Mouse (Mus musculus) testis, postnatal 10 days (tissue): ENCODE measurements at regions not wholly inside any gene's neighbourhood (a gene's known extent, or its start where the extent isn't known, plus 50 kb on each side); places are given as distances from the start of the nearest gene placed in this dataset.

Source experiments
- DNase-seq: peaks from one replicate; pipeline ENCODE4 v3.0.0; 2021; ENCODE audit warnings: low spot score

DNA sequence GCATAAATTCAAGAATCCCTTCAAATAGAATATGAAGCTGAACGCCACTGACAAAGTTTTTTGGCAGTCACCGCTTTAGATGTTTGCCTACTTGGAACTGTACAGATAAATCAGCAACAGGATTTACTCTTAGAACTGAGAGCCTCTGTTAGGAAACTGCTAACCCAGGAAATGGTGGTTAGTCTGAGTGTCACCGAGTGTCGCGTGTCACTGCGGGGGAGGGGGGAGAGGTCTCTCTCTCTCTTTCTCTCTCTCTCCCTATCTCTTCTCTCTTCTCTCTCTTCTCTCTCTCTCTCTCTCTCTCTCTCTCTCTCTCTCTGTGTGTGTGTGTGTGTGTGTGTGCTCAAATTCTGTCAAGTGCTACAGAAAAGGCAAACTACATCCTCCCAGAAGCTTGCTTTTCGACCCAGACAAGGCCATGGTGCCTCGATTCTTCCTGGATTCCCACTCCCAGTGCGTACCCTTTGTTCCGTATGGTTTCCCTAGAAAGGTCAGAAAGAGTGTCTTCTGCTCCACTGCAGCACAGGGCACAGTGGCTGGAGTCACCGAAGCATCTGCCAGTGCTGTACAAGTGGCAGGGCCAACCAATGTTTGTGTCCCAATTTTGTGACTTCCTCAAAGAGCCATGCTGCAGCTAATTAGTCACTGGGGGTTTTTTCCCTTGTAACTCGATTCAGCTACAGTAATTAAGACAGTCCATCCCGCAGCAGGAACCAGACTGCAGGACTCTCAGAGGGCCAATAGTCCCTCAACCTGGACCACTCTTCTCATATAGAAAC lies 87.0 kb downstream of the Cog6 start:
- no peak for DNase-seq

DNA sequence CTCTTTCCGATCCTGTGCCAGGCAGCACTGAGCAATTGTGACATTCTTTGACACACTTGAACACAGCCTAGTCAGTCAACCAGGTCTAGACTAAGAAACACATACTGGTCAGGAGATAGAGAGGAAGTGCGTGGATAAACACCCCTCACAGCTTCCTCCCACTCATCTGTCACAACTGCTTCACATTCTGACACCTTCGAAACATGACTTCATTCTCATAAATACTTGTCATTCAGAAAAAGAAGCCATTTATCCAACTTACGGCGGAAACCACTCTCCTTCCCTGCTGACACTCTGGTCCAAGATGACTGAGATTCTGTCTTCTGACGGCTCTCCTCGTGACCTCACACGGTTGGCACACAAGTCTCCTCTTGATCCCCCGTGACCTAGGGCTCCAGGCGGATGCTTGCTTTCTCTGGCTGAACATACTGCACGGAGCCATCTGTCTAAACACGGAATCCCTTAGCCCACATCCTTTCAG lies 89.6 kb downstream of the Cog6 start:
- DNase-seq: no peak

DNA sequence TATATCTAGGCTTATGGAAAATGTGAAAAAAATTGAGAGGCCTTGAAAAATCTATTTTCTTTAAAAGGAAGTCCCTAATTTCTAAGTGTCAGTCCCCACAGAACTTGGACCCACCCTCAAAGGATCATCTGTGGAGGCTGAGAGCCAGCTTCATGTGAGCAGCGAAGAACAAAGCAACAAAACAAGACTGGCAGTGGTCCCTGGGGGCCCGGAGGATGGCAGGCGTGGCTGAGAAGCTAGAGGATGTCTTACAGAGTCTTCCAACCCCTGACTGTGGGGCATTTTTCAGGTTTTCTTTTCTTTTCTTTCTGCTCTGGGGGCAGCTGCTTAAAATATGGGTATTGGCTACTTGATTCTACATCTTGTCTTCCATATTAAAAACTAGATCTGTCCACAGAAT lies 90.5 kb downstream of the Cog6 start:
- no peak for DNase-seq

- DNase-seq: peak; percentile 66
These were observed 91.8 kb downstream of the Cog6 start for GRCm38 (mm10) chr3:52925223-52925622.

- no peak for DNase-seq
These were observed 92.4 kb downstream of the Cog6 start for GRCm38 (mm10) chr3:52924631-52925030.

- DNase-seq: no peak
These were observed 93.0 kb downstream of the Cog6 start for GRCm38 (mm10) chr3:52923824-52924559.

GRCm38 (mm10) chr3:52922411-52922810 lies 94.6 kb downstream of the Cog6 start:
- DNase-seq: no peak

- DNase-seq: no peak
These were observed 110.0 kb downstream of the Cog6 start for GRCm38 (mm10) chr3:52906823-52907564.

- DNase-seq: no peak
These were observed 113.0 kb downstream of the Cog6 start for GRCm38 (mm10) chr3:52904028-52904427.

DNA sequence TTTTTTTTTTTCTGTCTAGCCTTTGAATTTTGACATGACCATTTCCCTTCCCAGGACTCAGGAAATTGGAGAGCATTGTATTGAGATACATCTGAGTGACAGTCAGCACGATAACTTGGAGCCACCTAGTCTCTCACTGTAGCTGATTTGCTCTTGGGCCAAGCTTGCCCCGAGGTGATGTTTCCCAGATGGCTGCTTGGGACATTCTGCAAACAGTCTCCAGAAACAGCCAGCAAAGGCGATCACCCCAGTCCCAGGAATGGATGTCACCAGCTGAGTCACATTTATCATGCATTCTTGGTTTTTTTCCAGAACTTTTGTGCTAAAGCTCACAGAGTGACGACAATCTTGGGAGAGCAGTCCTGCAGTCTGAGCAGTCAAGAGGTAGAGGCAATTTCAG lies 119.4 kb downstream of the Cog6 start:
- DNase-seq: no peak

DNA sequence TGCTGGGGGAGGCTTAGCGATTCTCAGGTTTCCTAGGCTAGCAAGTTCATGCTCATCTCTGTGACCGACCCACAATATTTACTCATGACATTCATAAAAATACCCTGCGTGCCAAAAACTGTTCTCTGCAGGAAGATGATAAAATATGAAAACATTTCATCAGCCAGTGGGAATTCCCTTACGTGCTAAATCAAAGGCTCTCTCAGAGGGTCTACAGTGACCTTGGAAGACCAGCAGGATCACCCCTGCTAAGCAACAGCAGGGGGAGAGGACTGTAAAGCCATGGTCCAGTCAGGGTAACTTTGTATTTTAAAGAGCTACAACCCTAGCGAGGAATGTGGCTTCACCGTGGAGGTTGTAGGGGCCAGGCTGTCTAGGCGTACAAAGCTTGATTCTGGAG lies 120.6 kb downstream of the Cog6 start:
- no peak for DNase-seq

DNA sequence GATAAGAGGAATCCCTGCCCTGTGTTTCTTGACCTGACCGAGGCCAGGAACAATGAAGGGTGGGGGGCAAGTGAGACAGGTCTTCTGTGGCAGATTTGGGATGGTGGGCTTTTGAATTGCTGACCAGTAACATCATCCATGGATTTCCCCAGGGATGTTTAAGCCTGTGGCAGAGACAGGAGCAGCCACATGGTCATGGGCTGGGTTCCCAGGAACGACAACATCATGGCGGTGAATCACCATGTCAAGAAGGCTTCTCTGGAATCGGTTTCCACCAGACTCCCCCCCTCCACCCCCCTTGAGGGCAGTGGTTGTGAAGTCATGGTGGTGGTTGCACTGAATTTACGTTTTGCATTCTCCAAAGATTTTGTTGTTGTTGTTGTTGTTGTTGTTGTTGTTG lies 121.3 kb downstream of the Cog6 start:
- DNase-seq: no peak

- DNase-seq: no peak
These were observed 122.2 kb downstream of the Cog6 start for GRCm38 (mm10) chr3:52894812-52895211.

DNA sequence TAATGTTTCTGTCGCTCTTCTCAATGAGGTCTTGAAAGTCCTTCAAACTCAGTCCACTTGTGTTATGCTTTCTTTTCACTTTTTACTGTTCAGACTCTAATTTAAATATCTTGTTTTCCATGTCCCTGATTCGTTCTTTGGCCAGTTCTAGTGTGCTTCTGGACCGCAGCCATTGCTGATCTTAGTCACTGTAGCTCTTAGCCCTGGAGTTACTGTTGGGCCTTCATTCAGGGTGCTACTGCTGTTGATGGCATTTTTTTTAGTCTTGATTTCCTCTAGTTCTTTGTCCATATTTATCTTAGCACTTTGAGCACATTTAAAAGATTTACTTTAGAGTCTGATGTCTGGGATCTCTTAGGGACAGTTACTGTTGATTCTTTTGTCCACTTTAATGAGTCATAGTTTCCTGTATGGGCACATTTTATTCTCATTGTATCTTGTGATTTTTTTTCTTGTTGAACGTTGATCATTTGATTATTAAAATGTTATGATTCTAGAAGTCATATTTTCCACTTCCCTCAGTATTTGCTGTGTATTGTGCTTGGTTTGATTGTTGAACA lies 127.8 kb downstream of the Cog6 start:
- no peak for DNase-seq

GRCm38 (mm10) chr3:52881981-52882380 lies 135.1 kb downstream of the Cog6 start:
- DNase-seq: no peak

DNA sequence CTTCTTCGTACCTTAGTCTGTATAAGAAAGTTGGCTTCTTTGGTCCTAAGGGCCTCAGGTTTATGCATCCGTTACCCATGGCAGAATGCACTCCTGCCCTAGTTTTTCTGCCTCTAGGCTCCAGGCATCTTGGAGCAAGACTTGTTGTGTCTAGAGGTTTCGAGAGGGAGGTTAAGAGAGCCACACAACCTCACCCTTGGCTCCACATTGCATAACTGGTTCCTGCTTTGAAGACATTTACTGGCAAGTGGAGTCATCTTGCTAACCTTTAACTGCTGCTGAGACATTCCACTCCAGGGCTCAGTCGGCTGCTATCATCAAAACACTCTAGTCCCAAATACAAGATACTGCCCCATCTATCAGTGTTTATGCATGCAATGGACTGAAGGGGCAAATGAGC lies 135.9 kb downstream of the Cog6 start:
- no peak for DNase-seq

- no peak for DNase-seq
These were observed 137.3 kb downstream of the Cog6 start for GRCm38 (mm10) chr3:52879700-52880099.

DNA sequence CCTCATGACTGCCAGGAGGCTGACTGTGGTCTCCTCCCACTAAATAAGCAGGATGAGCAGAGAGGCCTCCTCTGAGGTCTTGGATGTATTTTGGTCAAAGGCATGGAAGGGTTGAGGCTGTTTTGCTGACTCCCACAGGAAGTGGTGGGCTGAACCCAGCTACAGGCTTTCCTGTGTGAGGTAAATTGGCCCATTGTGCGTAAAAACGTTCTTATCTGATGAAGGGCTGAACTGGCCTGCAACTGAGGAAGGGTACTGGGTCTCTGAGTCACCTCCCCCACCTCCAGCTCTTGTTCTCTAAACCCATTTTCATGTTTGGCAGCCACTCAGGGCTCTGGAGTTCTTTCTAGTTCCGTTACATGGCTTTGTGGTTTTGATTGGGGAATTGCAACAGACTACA lies 138.7 kb downstream of the Cog6 start:
- no peak for DNase-seq

GRCm38 (mm10) chr3:52872260-52872659 lies 144.8 kb downstream of the Cog6 start:
- DNase-seq: no peak

GRCm38 (mm10) chr3:52863146-52863849 lies 153.7 kb downstream of the Cog6 start:
- no peak for DNase-seq

DNA sequence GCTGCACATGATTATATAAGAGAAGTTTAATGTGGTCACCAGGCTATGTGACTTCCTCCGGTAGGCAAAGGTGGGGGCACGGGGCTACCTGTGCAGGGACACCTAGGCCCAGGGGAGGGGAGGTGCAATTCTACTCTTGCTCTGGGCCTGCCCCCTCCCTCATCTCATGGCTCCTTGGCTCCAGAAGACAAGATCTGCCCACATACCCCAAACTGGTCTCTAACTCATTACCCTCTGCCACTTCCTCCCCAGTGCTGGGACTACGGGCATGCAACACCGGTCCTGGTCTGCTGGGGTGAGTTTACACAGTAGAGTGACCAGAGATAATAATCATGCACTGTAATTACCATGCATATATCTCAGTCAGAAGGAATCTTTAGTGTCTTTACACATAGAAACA lies 155.0 kb downstream of the Cog6 start:
- no peak for DNase-seq

GRCm38 (mm10) chr3:52861538-52861937 lies 155.5 kb downstream of the Cog6 start:
- no peak for DNase-seq
